In the genomic region with DNA sequence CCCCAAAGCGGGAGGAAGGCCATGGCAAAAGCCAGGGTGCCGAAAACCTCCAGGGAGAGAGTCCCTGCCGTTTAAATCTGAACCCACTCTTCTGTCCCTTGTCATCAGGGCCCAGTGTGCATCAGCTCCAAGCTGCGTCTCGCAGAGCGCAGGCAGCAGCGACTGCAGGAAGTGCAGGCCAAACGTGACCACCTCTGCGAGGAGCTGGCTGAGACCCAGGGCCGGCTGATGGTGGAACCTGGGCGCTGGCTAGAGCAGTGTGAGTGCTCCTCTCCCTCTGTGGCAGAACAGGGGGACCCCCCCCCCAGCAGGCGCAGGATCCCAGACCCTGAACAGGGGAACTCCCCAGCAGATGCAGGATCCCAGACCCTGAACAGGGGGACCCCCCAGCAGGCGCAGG, we compare ENCODE assay signal across 25 mouse cellular contexts. TPM values are rescaled to one million over a fixed set of nuclear protein-coding genes. Genes with fewer than 3 reads are reported as not detected.
DNase-seq lines count a peak whose midpoint lies in the region; TF ChIP-seq lines count a peak whose summit lies in the region.
"Had no signal": no experiment of that assay in that cellular context is flagged by ENCODE, and none has a peak within 500 bp of the region (broad histone marks: within the 10 kb centered on the region; RNA-seq: fewer than 3 reads in every experiment).

No protein-coding gene starts in this region.

- 79% methylated on average over 13 of the region's 13 CpGs for WGBS in kidney, adult 2 months
- 90% methylated on average over 13 of the region's 13 CpGs for WGBS in embryonic facial prominence, embryonic 10.5 days

- TF ChIP-seq CTCF in gastrocnemius, adult 2 months (IDR thresholded peaks at IDR 0.05), result no peak
- TF ChIP-seq CTCF in kidney, adult 2 months (conservative IDR thresholded peaks at IDR 0.05; ENCODE audit: insufficient read depth, insufficient read length, low read depth, low read length), result no peak
- no peak for TF ChIP-seq CTCF in layer of hippocampus, adult 2 months (conservative IDR thresholded peaks at IDR 0.05)

- H3K27me3 ChIP-seq in kidney, adult 2 months (replicated peaks; ENCODE audit: control insufficient read depth, insufficient read depth, low read length), result no peaks in the 10 kb centered on the region
- H3K27me3 ChIP-seq in embryonic facial prominence, embryonic 10.5 days (replicated peaks; ENCODE audit: low read depth, poor library complexity, severe bottlenecking), result no peaks in the 10 kb centered on the region
- H3K27me3 ChIP-seq: embryonic facial prominence, embryonic 12.5 days; embryonic facial prominence, embryonic 15.5 days; forebrain, embryonic 12.5 days; Patski had no signal

- H3K9me3 ChIP-seq in embryonic facial prominence, embryonic 10.5 days, result peaks cover 10% of the 10 kb centered on the region; the same call in 1 of the 2 replicates
- H3K9me3 ChIP-seq: embryonic facial prominence, embryonic 12.5 days; embryonic facial prominence, embryonic 15.5 days; hindbrain, embryonic 13.5 days had no signal

- H3K36me3 ChIP-seq in kidney, adult 2 months (ENCODE audit: control insufficient read depth, insufficient read depth, low read length), result no peaks in the 10 kb centered on the region
- H3K36me3 ChIP-seq in embryonic facial prominence, embryonic 10.5 days (replicated peaks), result peaks cover 63% of the 10 kb centered on the region
- H3K36me3 ChIP-seq: G1E had no signal

- peak; percentile 39 for DNase-seq in gastrocnemius, adult 2 months
- no peak for DNase-seq in gastrocnemius, postnatal 36 days
- peak; percentile 24 for DNase-seq in kidney, adult 2 months
- no peak for DNase-seq in kidney, adult 18-20 months
- peak; percentile 27 to 54 for DNase-seq in kidney, postnatal 36 days
- no peak for DNase-seq in kidney, adult 11 months
- DNase-seq in embryonic facial prominence, embryonic 10.5 days (ENCODE audit: low spot score), result no peak
- no peak for DNase-seq in layer of hippocampus, adult 2 months (ENCODE audit: low spot score in 2 of 2)
- DNase-seq: adrenal gland, postnatal 10 days; adrenal gland, postnatal 36 days; B cell, adult 2 months; cerebellum, adult 18-20 months; cerebellum, adult 9-10 months; cerebellum, postnatal 14 days; gastrocnemius, postnatal 14 days; heart, adult 18-20 months had no signal

- H3K4me3 ChIP-seq in gastrocnemius, adult 2 months, result no peak overlapping the region
- H3K4me3 ChIP-seq in kidney, adult 2 months (ENCODE audit: insufficient read depth, low read depth, low read length), result no peak overlapping the region
- no peak overlapping the region for H3K4me3 ChIP-seq in embryonic facial prominence, embryonic 10.5 days
- no peak overlapping the region for H3K4me3 ChIP-seq in layer of hippocampus, adult 2 months
- H3K4me3 ChIP-seq: embryonic facial prominence, embryonic 12.5 days; embryonic facial prominence, embryonic 15.5 days; forebrain, embryonic 12.5 days; hindbrain, embryonic 13.5 days had no signal

- no peak for TF ChIP-seq POLR2A in kidney, adult 2 months (IDR thresholded peaks at IDR 0.05; ENCODE audit: low read depth, low read length)

- H3K4me1 ChIP-seq in kidney, adult 2 months (ENCODE audit: control insufficient read depth, insufficient read depth, low read length), result peaks cover 3% of the 10 kb centered on the region; the same call in 1 of the 2 replicates
- peaks cover 34% of the 10 kb centered on the region for H3K4me1 ChIP-seq in embryonic facial prominence, embryonic 10.5 days

- intact Hi-C loops in gastrocnemius, adult 2 months (cut with DNase I), result no loop called here
- intact Hi-C loops in gastrocnemius, postnatal 36 days (cut with DNase I), result loop anchor here (5.0 to 10.0 kb wide), 2 partner anchors 32 to 1115 kb away; a partner anchor contains a TSS

- H3K27ac ChIP-seq in gastrocnemius, adult 2 months, result peak overlapping the region; percentile 49; the same call in 1 of the 2 replicates
- H3K27ac ChIP-seq in kidney, adult 2 months (ENCODE audit: insufficient read depth, low read depth, low read length), result no peak overlapping the region
- 0 out of 2 replicates have a peak overlapping the region, but pooled peaks have one; percentile 42 for H3K27ac ChIP-seq in embryonic facial prominence, embryonic 10.5 days (replicated peaks)
- H3K27ac ChIP-seq in layer of hippocampus, adult 2 months, result no peak overlapping the region
- H3K27ac ChIP-seq: embryonic facial prominence, embryonic 12.5 days; embryonic facial prominence, embryonic 15.5 days; hindbrain, embryonic 13.5 days had no signal

RNA-seq across cellular contexts. Expression of a gene that starts 33.7 kb away (rescaled TPM):
- 1 to 10 TPM; 3.6 to 3.7 TPM for total RNA-seq in gastrocnemius, adult 2 months (2021)
- total RNA-seq in gastrocnemius, postnatal 36 days (2021), result 1 to 10 TPM; 4.0 to 4.7 TPM
- 3.8 and 4.2 TPM in 2 replicates for polyA plus RNA-seq in kidney, adult 2 months (2012; rRNA removed)
- polyA plus RNA-seq in embryonic facial prominence, embryonic 10.5 days (2016; fragmentation: Nextera tagmentation; extraction: Ambion mirVana), result 3.3 and 3.4 TPM in 2 replicates
- total RNA-seq in layer of hippocampus, adult 2 months (2021), result 1 to 10 TPM; 5.0 to 5.8 TPM
- total RNA-seq: CH12.LX; G1E; hematopoietic stem cell, adult 5-6 weeks had no signal
- polyA plus RNA-seq: G1E; inflammation-experienced regulatory T-cells, adult 6 months had no signal

Comparison
In these comparisons a context has a peak if more than half of its experiments do, and no peak if none do; other contexts are left out.
1. DNase-seq: peak in gastrocnemius, adult 2 months (single experiment), kidney, adult 2 months (single experiment) and kidney, postnatal 36 days (2 of 2); none in gastrocnemius, postnatal 36 days (0 of 2), kidney, adult 18-20 months (single experiment), kidney, adult 11 months (single experiment), embryonic facial prominence, embryonic 10.5 days (single experiment) and layer of hippocampus, adult 2 months (0 of 2).
2. H3K27ac ChIP-seq: peak in gastrocnemius, adult 2 months (single experiment) and embryonic facial prominence, embryonic 10.5 days (single experiment); none in kidney, adult 2 months (single experiment) and layer of hippocampus, adult 2 months (single experiment).